Mouse (Mus musculus): Measurements from ENCODE around the gene Drg2.
"Not testable (repeated sequence)": the region's sequence is repeated elsewhere in the genome, so short reads cannot be mapped to it uniquely, and the experiment has no call there.

Drg2 gene

GRCm38 (mm10) chr11:60454080-60454744 is at the start of gene Drg2:
TSS of gene Drg2 (plus strand) at chr11:60454591.
- DNase-seq (ENCODE audit: low spot score) = peak; percentile 89

- DNase-seq (ENCODE audit: low spot score) = no peak
These were observed 47.8 kb upstream of the Drg2 start for GRCm38 (mm10) chr11:60406606-60407005.

- peak; percentile 20 for DNase-seq (ENCODE audit: low spot score)
These were observed 42.2 kb upstream of the Drg2 start for GRCm38 (mm10) chr11:60412173-60412572.

- DNase-seq (ENCODE audit: low spot score) = no peak
These were observed 41.5 kb upstream of the Drg2 start for GRCm38 (mm10) chr11:60412921-60413320.

DNA sequence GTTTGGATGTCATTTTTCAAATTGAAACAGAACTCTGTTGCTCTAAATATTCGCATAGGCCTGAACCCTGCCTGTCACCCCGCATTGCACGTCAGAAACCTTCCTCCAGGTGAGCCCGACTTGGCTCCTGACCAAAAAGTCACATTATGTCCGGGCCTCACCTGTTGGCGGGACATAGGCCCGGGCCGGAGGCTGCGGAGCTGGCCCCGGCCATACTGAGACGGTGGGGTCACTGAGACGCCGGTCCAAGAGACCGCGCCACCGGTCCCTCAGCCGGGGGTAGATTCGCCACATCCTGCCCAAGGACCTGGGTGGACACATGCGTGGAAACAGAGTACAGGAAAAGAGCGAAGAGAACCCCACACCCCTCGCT is 37.8 kb upstream of the Drg2 start:
- no peak for DNase-seq (ENCODE audit: low spot score)

- peak; percentile 99 for DNase-seq (ENCODE audit: low spot score)
These were observed 37.3 kb upstream of the Drg2 start, which contains the start of gene Gid4 for GRCm38 (mm10) chr11:60416963-60417716. TSS of gene Gid4 (plus strand) at chr11:60417145.

GRCm38 (mm10) chr11:60417717-60418472 is 36.5 kb upstream of the Drg2 start, which contains the start of gene Atpaf2:
TSS of gene Atpaf2 (minus strand) at chr11:60418457.
- DNase-seq (ENCODE audit: low spot score) = peak; percentile 15

DNA sequence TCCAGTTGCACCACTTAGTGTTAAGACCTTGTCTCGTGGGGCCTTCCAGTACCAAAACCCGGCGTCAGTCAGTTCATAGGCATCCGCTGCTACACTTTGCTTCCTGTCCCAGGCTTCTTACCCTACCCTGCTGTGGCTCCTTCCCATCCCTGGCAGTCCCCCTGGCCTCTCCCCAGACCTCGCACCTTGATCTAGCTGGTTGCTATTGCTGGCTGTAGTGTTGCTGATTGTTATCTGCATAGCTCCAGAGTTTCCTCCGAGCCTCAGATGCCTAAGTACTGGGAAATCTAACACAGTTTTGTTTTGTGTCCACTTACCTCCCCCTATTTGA is 36.0 kb upstream of the Drg2 start:
- no peak for DNase-seq (ENCODE audit: low spot score)

DNA sequence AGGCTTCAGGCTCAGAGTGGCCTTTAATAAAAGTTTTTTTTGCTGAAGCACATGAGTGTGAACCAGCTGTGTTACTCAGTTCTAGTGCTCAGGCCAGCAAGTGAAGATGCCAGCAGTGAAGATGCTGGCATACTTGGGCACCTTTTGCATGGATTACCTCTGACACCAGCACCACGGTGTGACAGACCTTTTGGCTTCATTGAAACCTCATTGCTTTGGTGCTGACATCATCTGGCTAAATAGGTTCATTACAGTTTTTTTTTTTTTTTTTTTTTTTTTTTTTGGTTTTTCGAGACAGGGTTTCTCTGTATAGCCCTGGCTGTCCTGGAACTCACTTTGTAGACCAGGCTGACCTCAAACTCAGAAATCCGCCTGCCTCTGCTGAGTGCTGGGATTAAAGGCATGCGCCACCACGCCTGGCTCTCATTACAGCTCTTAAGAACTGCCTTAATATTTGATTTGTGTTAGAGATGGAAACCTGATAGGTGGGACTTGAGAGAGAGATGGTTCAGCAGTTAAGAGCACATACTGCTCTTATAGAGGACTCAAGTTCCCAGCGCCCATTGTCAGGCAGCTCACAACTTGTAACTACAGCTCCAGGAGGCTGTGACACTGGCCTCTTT is 32.2 kb upstream of the Drg2 start:
- no peak for DNase-seq (ENCODE audit: low spot score)

DNA sequence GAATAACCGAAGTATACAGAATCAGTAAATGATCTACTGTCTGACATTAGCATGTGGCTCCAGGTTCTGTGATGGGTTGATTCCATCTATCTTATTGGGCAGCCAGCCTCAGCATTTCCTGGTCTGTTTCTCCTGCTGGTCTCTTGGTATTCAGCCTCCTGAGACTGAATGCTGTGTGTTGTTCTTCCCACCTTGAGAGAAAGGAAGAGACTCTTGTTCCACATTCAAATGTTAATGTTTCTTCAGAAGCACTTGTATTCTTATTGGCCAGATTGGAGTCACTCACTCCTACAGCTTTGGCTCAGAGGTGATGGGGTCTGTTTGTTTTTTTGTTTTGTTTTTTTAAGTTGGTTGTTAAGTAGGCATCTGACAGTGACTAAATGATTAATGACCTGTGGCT is 31.4 kb upstream of the Drg2 start:
- no peak for DNase-seq (ENCODE audit: low spot score)

DNA sequence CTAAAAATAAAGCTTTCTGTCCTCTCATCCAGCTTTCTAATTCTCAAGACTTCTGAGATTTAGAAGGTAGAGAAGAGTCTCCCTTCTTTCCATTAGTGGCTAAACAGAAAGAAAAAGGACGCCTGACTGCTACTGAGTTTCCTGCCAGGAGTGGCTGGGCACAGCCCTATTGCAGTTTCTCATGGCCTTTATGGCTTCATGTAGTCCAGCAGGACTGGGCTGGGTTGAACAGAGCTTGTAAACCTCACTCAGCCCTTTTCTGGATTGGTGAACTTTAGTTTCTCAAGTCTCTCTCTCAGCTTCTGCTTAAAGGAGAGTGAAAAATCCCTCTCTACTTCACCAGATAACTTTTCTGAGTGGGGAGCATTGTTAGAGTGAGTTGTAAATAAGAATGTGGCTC is 28.0 kb upstream of the Drg2 start:
- no peak for DNase-seq (ENCODE audit: low spot score)

DNA sequence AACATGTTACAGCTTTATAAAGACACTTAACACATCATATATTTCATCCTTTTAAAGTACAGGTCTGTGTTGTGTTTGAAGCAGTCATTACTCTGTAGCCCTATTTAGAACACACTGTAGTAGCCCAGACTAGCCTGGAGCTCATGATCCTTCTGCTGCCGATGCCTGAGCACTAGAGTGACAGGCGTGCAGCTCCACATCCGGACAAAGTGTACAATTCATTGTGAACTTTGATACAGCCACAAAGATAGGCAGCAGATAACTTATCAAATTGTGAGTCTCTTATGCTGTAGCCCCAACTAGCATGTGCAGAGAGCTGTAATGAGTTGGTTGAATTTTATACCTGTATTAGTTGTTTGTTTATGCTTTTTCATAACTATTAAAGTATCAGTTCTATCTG is 26.8 kb upstream of the Drg2 start:
- no peak for DNase-seq (ENCODE audit: low spot score)

- DNase-seq (ENCODE audit: low spot score) = no peak
These were observed 20.9 kb upstream of the Drg2 start for GRCm38 (mm10) chr11:60433501-60433900.

- no peak for DNase-seq (ENCODE audit: low spot score)
These were observed 19.3 kb upstream of the Drg2 start for GRCm38 (mm10) chr11:60435133-60435532.

- no peak for DNase-seq (ENCODE audit: low spot score)
These were observed 17.8 kb upstream of the Drg2 start for GRCm38 (mm10) chr11:60436618-60437017.

- not testable (repeated sequence) for DNase-seq (ENCODE audit: low spot score)
These were observed 14.8 kb upstream of the Drg2 start for GRCm38 (mm10) chr11:60439621-60440020.

DNA sequence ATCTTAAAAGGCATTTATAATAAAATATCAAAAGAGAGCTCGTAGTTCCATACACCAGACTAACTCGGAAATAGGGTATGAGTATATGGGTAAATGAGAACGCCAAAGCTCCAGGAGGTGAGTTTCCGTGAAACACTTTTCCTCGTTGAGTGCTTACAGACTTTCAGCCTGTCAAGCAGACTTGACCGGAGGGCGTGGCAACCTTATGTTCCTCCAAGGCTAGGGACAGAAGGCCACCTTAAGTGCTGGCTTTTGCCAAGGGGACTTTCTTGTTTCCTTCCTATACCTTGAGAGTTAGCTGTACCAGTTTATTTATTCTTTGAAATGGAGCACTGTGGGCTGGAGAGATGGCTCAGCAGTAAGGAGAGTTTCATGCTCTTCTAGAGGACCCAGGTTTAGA is 14.2 kb upstream of the Drg2 start:
- DNase-seq (ENCODE audit: low spot score) = peak; percentile 19

- DNase-seq (ENCODE audit: low spot score) = no peak
These were observed 11.5 kb upstream of the Drg2 start for GRCm38 (mm10) chr11:60442896-60443295.

DNA sequence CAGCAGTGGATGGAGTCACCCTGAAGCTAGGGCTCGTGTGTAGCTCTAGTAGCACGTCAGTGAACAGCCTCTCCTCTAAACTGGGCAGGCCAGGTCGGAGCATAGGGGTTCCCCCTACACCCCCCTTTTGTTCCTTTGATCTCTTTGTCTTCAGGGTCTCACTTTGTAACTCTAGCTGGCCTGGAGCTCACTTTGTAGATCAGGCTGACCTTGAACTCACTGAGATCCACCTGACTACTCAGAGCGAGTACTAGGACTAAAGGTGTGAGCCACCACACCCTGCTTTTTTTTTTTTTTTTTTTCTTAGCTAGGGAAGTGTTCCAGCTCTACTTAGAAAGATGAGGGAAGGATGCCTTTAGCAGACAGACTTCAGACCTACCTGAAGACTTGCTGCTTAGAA is 10.4 kb upstream of the Drg2 start:
- no peak for DNase-seq (ENCODE audit: low spot score)

DNA sequence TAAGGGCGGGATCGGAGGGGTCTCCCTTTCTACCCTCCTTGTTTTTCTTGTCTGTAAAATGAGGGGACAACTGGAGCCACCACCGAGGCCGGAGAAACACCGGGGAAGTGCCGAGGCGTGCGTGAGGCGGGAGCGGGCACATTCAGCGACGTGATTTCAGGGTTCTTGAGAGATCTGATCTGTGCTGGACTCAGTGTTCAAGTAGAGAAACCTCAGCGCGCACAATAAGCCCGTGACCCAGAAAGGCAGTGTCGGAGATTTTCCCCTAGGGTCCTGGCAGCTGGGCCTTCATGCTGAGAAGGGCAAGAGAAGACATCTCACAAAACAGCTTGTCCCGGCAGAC is 325 bp downstream of the Drg2 start:
- no peak for DNase-seq (ENCODE audit: low spot score)

DNA sequence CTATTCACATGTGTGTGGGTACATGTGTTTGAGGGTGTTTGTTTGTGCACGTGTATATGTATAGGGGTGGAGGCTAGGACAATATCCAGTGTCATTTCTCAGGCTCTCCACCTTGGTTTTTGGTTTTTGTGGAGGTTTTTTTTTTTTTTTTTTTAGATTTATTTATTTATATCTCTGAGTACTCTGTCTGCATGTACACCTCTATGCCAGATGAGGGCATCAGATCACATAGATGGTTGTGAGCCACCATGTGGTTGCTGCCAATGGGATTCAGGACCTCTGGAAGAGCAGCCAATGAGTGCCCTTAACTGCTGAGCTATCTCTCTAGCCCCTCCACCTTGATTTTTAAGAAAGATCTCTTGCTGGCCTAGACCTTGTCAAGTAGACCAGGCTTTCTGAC is 3.6 kb downstream of the Drg2 start:
- no peak for DNase-seq (ENCODE audit: low spot score)

DNA sequence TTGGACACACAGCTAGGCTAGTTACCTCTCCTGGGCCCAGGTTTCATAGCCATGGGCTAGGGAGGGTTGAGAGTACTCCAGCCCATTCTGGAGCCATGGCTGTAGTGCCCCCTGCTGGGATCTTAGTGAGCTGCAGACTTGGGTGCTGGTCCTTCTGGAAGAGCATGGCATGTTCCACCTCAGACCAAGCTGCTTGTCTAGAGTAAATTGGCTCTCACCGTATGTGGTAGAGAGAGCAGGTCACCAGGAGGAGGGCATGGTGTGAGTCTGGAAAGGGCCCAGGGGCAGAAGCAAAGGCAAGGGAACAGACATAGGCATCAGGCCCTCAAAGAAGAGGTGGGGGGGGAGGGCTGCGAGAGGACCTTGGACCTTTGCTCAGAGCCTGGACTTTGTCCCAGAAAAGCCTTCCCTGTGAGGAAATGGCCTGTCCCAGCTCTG is 11.6 kb downstream of the Drg2 start:
- DNase-seq (ENCODE audit: low spot score) = peak; percentile 83

GRCm38 (mm10) chr11:60469039-60469438 is 14.6 kb downstream of the Drg2 start, which contains the start of gene Myo15:
TSS of gene Myo15 (plus strand) at chr11:60469339.
- DNase-seq (ENCODE audit: low spot score) = no peak

Measured in yolk sac, embryonic 10.5 days (tissue).